Mouse (Mus musculus): ENCODE measurements around the gene Zfp609. TPM values are rescaled to one million over a fixed set of nuclear protein-coding genes. Genes with fewer than 3 reads are reported as not detected.

Gene Zfp609
- 11.2 and 11.8 TPM in 2 replicates for total RNA-seq (2014; rRNA removed)
- 4.5 and 5.4 TPM in 2 replicates for polyA plus RNA-seq (2015; fragmentation: Nextera tagmentation; extraction: Ambion mirVana)

DNA sequence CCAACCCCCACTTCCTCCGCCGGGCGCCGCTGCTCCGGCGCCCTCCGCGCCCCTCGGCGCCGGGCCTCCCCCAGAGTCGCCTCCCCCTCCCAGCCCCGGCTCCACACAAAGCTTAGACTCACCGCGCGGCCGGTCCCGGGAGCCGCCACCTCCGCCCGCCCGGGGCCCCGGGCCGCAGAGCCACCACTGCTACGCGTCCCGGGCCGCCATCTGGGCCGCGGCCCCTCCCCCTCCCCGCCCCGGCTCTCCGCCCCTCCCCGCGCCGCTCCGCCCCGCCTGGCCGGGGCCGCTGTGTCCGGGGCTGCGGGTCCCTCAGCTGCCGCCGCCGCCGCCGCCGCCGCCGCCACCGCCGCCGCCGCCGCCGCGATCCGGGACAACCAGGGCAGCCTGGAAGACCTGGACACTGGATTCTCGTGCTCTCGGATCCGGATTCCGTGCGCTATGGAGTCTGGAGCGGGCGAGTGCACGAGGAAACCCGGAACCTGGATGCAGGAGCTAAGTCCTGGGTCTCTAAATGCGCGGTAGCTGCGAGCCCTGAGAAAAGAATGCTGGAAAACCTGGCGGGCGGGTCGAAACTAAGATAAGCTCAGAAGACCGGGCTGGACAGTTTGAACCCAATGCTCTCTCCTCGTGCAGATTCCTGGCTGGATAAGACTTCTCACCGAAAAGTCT is at the start of gene Zfp609:
Gene Zfp609 (minus strand): TSS at position 221 of the 672 bp plus-strand sequence.
- Histone ChIP-seq H3K4me1 (ENCODE audit: insufficient read depth, low read length) (peaks cover 19% of the 10 kb centered on the region), H3K9ac (replicated peaks; ENCODE audit: low read length, poor library complexity, severe bottlenecking) (peak within 1 kb of the TSS; percentile 89), H3K4me2 (ENCODE audit: low read depth, low read length, poor library complexity, severe bottlenecking) (peak within 1 kb of the TSS; percentile 74), H3K4me3 (ENCODE audit: low read depth, low read length) (peak within 1 kb of the TSS; percentile 89), H3K9me3 (ENCODE audit: low read length) (no peaks in the 10 kb centered on the region), H3K36me3 (ENCODE audit: insufficient read depth, low read length) (no peaks in the 10 kb centered on the region), H3K27me3 (ENCODE audit: insufficient read depth, low read length) (no peaks in the 10 kb centered on the region), H3K27ac (ENCODE audit: low read depth, low read length) (peak within 1 kb of the TSS; percentile 94)
- no peak for TF ChIP-seq CTCF (IDR thresholded peaks at IDR 0.05)
- DNase-seq (ENCODE audit: low spot score) (peak; percentile 97), ATAC-seq (ENCODE audit: low FRiP score) (peak; percentile 92)
- WGBS, result under 1% methylated on average over 32 of the region's 76 CpGs

DNA sequence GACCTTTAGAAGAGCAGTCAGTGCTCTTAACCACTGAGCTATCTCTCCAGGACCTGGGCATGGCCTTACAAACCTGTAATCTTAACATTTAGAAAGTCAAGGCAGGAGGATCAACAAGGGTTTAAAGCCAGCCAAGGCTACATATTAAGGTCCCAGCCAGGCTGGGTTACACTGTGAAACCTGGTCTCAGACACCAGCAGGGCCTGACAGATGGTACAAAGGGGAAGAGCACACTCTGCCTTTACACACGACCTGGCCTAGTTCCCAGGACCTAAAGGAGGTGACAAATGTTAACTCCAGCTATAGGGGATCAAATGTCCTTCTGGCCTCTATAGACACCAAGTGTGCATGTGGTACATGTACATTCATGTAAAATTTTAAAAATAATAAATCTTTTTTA is 32.3 kb upstream of the Zfp609 start:
- H3K9me3 ChIP-seq (ENCODE audit: low read length), result no peaks in the 10 kb centered on the region
- H3K9ac ChIP-seq (replicated peaks; ENCODE audit: low read length, poor library complexity, severe bottlenecking), result no peak overlapping the region
- H3K4me3 ChIP-seq (ENCODE audit: low read depth, low read length), result no peak overlapping the region
- no peak for DNase-seq (ENCODE audit: low spot score)
- H3K27me3 ChIP-seq (ENCODE audit: insufficient read depth, low read length), result no peaks in the 10 kb centered on the region
- no peak overlapping the region for H3K27ac ChIP-seq (ENCODE audit: low read depth, low read length)
- WGBS, result 66% methylated on average over 1 of the region's 1 CpGs
- no peak for TF ChIP-seq CTCF (IDR thresholded peaks at IDR 0.05)
- no peaks in the 10 kb centered on the region for H3K4me1 ChIP-seq (ENCODE audit: insufficient read depth, low read length)
- H3K36me3 ChIP-seq (ENCODE audit: insufficient read depth, low read length), result peaks cover 25% of the 10 kb centered on the region
- H3K4me2 ChIP-seq (ENCODE audit: low read depth, low read length, poor library complexity, severe bottlenecking), result no peak overlapping the region
- no peak for ATAC-seq (ENCODE audit: low FRiP score)

DNA sequence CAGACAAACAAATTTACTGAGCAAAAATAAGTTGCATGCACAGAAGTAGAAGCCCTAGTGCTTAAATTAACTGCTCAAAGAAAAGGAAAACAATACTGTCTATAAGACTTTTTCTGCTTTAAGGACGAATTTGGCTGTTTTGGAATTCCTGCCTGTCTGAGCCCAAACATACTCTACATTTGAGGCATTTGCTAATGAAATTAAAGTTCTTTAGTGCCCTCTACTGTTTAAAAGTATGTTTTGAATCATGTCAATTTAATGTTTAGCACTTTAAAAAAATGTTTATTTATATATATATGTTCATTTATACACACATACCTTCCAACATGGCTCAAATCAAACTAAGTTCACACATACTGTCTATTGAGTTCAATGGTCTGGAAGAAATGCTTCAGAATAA is 22.8 kb upstream of the Zfp609 start:
- DNase-seq (ENCODE audit: low spot score), result peak; percentile 56
- H3K4me1 ChIP-seq (ENCODE audit: insufficient read depth, low read length), result no peaks in the 10 kb centered on the region
- H3K27me3 ChIP-seq (ENCODE audit: insufficient read depth, low read length), result no peaks in the 10 kb centered on the region
- H3K9ac ChIP-seq (replicated peaks; ENCODE audit: low read length, poor library complexity, severe bottlenecking), result no peak overlapping the region
- no peak overlapping the region for H3K4me3 ChIP-seq (ENCODE audit: low read depth, low read length)
- no peak overlapping the region for H3K27ac ChIP-seq (ENCODE audit: low read depth, low read length)
- peaks cover 12% of the 10 kb centered on the region; the same call in 1 of the 2 replicates for H3K36me3 ChIP-seq (ENCODE audit: insufficient read depth, low read length)
- H3K9me3 ChIP-seq (ENCODE audit: low read length), result no peaks in the 10 kb centered on the region
- WGBS, result 5% methylated on average over 1 of the region's 1 CpGs
- no peak for ATAC-seq (ENCODE audit: low FRiP score)
- peak; percentile 64 for TF ChIP-seq CTCF (IDR thresholded peaks at IDR 0.05)
- no peak overlapping the region for H3K4me2 ChIP-seq (ENCODE audit: low read depth, low read length, poor library complexity, severe bottlenecking)

DNA sequence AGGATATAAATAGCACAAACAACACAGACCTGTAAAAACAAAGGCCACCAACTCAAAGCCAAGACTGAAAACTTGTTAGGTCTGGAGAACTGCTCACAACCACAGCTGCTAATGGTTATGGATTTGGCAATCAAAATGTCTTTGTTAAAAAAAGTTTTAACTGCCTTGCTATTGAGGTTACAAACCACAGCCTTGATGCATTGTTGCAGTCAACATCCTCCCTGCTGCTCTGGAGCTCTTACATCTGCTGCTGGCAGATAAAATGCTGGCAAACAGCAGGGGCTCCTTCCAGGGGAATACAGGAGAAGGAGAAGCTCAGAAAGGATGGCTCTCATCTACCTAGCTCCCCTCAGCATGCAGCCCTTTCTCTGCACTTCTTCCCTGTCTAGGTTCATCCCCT is 20.8 kb upstream of the Zfp609 start:
- Histone ChIP-seq H3K9me3 (ENCODE audit: low read length) (no peaks in the 10 kb centered on the region), H3K4me3 (ENCODE audit: low read depth, low read length) (no peak overlapping the region), H3K36me3 (ENCODE audit: insufficient read depth, low read length) (peaks cover 9% of the 10 kb centered on the region; the same call in 1 of the 2 replicates), H3K9ac (replicated peaks; ENCODE audit: low read length, poor library complexity, severe bottlenecking) (no peak overlapping the region), H3K27me3 (ENCODE audit: insufficient read depth, low read length) (no peaks in the 10 kb centered on the region), H3K4me2 (ENCODE audit: low read depth, low read length, poor library complexity, severe bottlenecking) (no peak overlapping the region), H3K4me1 (ENCODE audit: insufficient read depth, low read length) (no peaks in the 10 kb centered on the region), H3K27ac (ENCODE audit: low read depth, low read length) (no peak overlapping the region)
- peak; percentile 9 for DNase-seq (ENCODE audit: low spot score)
- ATAC-seq (ENCODE audit: low FRiP score), result no peak
- TF ChIP-seq CTCF (IDR thresholded peaks at IDR 0.05), result no peak

DNA sequence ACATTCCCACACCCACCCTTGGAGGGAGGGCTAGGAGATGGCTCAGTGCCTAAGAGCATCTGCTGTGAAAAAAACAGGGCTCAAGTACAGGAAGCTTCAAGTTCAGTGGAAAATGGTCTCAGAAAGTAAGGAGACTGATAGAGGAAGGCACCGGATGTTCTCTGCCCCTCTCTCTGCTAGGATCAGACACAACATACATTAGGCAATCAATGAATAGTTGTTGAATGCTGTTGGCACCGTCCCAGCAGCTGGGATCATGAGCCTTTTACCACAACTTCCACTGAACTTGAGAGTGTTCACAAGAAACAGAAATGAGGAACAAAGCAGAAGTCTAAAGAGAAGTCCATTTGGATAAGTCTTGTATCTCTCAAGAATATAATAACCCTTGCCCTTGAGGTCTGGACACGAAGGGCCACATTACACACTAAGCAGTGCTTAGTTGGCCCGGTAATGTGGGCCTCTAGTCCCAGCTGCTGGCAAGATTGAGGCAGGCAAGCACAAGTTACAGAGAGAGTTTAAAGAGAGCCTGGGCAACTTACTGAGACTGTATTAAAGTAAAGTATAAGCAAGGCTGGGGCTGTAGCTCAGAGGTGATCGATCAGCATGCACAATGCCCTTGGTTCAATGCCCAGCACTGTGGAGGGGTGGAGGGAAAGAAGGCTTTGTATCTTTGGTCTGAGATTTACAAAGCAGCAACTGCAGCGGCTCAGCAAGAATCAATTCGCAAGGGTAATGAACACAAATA is 17.2 kb upstream of the Zfp609 start:
- H3K4me2 ChIP-seq (ENCODE audit: low read depth, low read length, poor library complexity, severe bottlenecking), result no peak overlapping the region
- ATAC-seq (ENCODE audit: low FRiP score) (no peak), DNase-seq (ENCODE audit: low spot score) (peak; percentile 25)
- H3K27me3 ChIP-seq (ENCODE audit: insufficient read depth, low read length), result no peaks in the 10 kb centered on the region
- H3K9me3 ChIP-seq (ENCODE audit: low read length), result no peaks in the 10 kb centered on the region
- 0 out of 2 replicates have a peak, but pooled peaks have one; percentile 16 for TF ChIP-seq CTCF (IDR thresholded peaks at IDR 0.05)
- no peak overlapping the region for H3K4me3 ChIP-seq (ENCODE audit: low read depth, low read length)
- no peaks in the 10 kb centered on the region for H3K4me1 ChIP-seq (ENCODE audit: insufficient read depth, low read length)
- H3K9ac ChIP-seq (replicated peaks; ENCODE audit: low read length, poor library complexity, severe bottlenecking), result no peak overlapping the region
- 49% methylated on average over 7 of the region's 7 CpGs for WGBS
- peaks cover 4% of the 10 kb centered on the region; the same call in 1 of the 2 replicates for H3K36me3 ChIP-seq (ENCODE audit: insufficient read depth, low read length)
- H3K27ac ChIP-seq (ENCODE audit: low read depth, low read length), result no peak overlapping the region

DNA sequence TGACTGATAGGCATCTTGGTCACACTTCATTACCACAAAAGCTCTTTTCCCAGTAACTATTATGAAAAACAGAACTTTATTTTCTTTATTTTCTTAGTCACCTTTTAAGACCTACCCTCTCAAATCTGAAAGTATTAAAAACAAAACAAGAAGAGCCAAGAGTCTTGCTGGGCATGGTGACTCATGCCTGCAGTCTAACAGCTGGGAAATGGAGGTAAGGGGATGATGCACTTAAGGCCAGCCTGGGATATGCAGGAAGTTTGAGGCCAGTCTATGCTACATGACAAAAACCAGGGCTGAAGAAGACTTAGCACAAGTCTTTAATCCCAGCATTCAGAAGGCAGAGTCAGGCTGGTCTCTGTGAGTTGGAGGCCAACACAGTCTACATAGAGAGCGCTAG is 12.5 kb upstream of the Zfp609 start:
- no peak overlapping the region for H3K9ac ChIP-seq (replicated peaks; ENCODE audit: low read length, poor library complexity, severe bottlenecking)
- H3K27ac ChIP-seq (ENCODE audit: low read depth, low read length), result no peak overlapping the region
- WGBS, result 100% methylated on average over 1 of the region's 1 CpGs
- TF ChIP-seq CTCF (IDR thresholded peaks at IDR 0.05), result no peak
- H3K4me3 ChIP-seq (ENCODE audit: low read depth, low read length), result no peak overlapping the region
- ATAC-seq (ENCODE audit: low FRiP score) (no peak), DNase-seq (ENCODE audit: low spot score) (no peak)
- no peaks in the 10 kb centered on the region for H3K9me3 ChIP-seq (ENCODE audit: low read length)
- H3K27me3 ChIP-seq (ENCODE audit: insufficient read depth, low read length), result no peaks in the 10 kb centered on the region
- H3K4me1 ChIP-seq (ENCODE audit: insufficient read depth, low read length), result no peaks in the 10 kb centered on the region
- H3K36me3 ChIP-seq (ENCODE audit: insufficient read depth, low read length), result peaks cover 3% of the 10 kb centered on the region
- no peak overlapping the region for H3K4me2 ChIP-seq (ENCODE audit: low read depth, low read length, poor library complexity, severe bottlenecking)
